Mouse (Mus musculus): Measurements from ENCODE around the gene Dlx2. TPM values are rescaled to one million over a fixed set of nuclear protein-coding genes. Genes with fewer than 3 reads are reported as not detected.

Dlx2 gene
- polyA plus RNA-seq, 1 experiment from 2014 or later = 66.7 TPM

- peak overlapping the region; percentile 81; the same call in 1 of the 2 replicates for H3K4me2 ChIP-seq (ENCODE audit: low read depth, low read length, severe bottlenecking)
- no peaks in the 10 kb centered on the region for H3K9me3 ChIP-seq (ENCODE audit: control insufficient read depth, low read length)
- peaks cover 11% of the 10 kb centered on the region; the same call in 1 of the 2 replicates for H3K4me1 ChIP-seq (replicated peaks; ENCODE audit: control insufficient read depth, insufficient read depth, low read length)
- peaks cover 91% of the 10 kb centered on the region for H3K27me3 ChIP-seq (ENCODE audit: control insufficient read depth, insufficient read depth, low read length)
- ATAC-seq (replicated peaks; ENCODE audit: low FRiP score) (no peak), DNase-seq (ENCODE audit: low spot score) (peak; percentile 68)
- H3K36me3 ChIP-seq (ENCODE audit: control insufficient read depth, insufficient read depth, low read length) = no peaks in the 10 kb centered on the region
- peak overlapping the region; percentile 27 for H3K4me3 ChIP-seq (ENCODE audit: low read depth, low read length)
- H3K27ac ChIP-seq (ENCODE audit: low read depth, low read length) = peak overlapping the region; percentile 42; the same call in 1 of the 2 replicates
- WGBS = 1% methylated on average over 24 of the region's 24 CpGs
- H3K9ac ChIP-seq (ENCODE audit: low read length) = peak overlapping the region; percentile 1; the same call in 1 of the 2 replicates
Observed at GRCm38 (mm10) chr2:71527323-71528013, 19.1 kb downstream of the Dlx2 start.

GRCm38 (mm10) chr2:71526595-71527322, 19.8 kb downstream of the Dlx2 start:
- Histone ChIP-seq H3K36me3 (ENCODE audit: control insufficient read depth, insufficient read depth, low read length) (no peaks in the 10 kb centered on the region), H3K9me3 (ENCODE audit: control insufficient read depth, low read length) (no peaks in the 10 kb centered on the region), H3K9ac (ENCODE audit: low read length) (peak overlapping the region; percentile 1; the same call in 1 of the 2 replicates), H3K4me1 (replicated peaks; ENCODE audit: control insufficient read depth, insufficient read depth, low read length) (peaks cover 11% of the 10 kb centered on the region; the same call in 1 of the 2 replicates), H3K27ac (ENCODE audit: low read depth, low read length) (peak overlapping the region; percentile 42; the same call in 1 of the 2 replicates), H3K27me3 (ENCODE audit: control insufficient read depth, insufficient read depth, low read length) (peaks cover 85% of the 10 kb centered on the region), H3K4me2 (ENCODE audit: low read depth, low read length, severe bottlenecking) (peak overlapping the region; percentile 81), H3K4me3 (ENCODE audit: low read depth, low read length) (peak overlapping the region; percentile 27)
- DNase-seq (ENCODE audit: low spot score) (no peak), ATAC-seq (replicated peaks; ENCODE audit: low FRiP score) (no peak)
- WGBS = 2% methylated on average over 10 of the region's 10 CpGs

GRCm38 (mm10) chr2:71524763-71525162, 21.8 kb downstream of the Dlx2 start:
- DNase-seq (ENCODE audit: low spot score) = no peak
- Histone ChIP-seq H3K27me3 (ENCODE audit: control insufficient read depth, insufficient read depth, low read length) (peaks cover 78% of the 10 kb centered on the region), H3K4me2 (ENCODE audit: low read depth, low read length, severe bottlenecking) (peak overlapping the region; percentile 31; the same call in 1 of the 2 replicates), H3K9me3 (ENCODE audit: control insufficient read depth, low read length) (no peaks in the 10 kb centered on the region), H3K36me3 (ENCODE audit: control insufficient read depth, insufficient read depth, low read length) (no peaks in the 10 kb centered on the region), H3K4me3 (ENCODE audit: low read depth, low read length) (peak overlapping the region; percentile 9; the same call in 1 of the 2 replicates), H3K4me1 (replicated peaks; ENCODE audit: control insufficient read depth, insufficient read depth, low read length) (peaks cover 8% of the 10 kb centered on the region; the same call in 1 of the 2 replicates), H3K9ac (ENCODE audit: low read length) (no peak overlapping the region), H3K27ac (ENCODE audit: low read depth, low read length) (no peak overlapping the region)
- no peak for ATAC-seq (replicated peaks; ENCODE audit: low FRiP score)
- 14% methylated on average over 13 of the region's 13 CpGs for WGBS

- DNase-seq (ENCODE audit: low spot score) = no peak
- H3K27me3 ChIP-seq (ENCODE audit: control insufficient read depth, insufficient read depth, low read length) = peaks cover 73% of the 10 kb centered on the region
- H3K9me3 ChIP-seq (ENCODE audit: control insufficient read depth, low read length) = no peaks in the 10 kb centered on the region
- 46% methylated on average over 4 of the region's 4 CpGs for WGBS
- H3K27ac ChIP-seq (ENCODE audit: low read depth, low read length) = no peak overlapping the region
- no peaks in the 10 kb centered on the region for H3K36me3 ChIP-seq (ENCODE audit: control insufficient read depth, insufficient read depth, low read length)
- H3K4me1 ChIP-seq (replicated peaks; ENCODE audit: control insufficient read depth, insufficient read depth, low read length) = peaks cover 7% of the 10 kb centered on the region; the same call in 1 of the 2 replicates
- H3K9ac ChIP-seq (ENCODE audit: low read length) = no peak overlapping the region
- H3K4me3 ChIP-seq (ENCODE audit: low read depth, low read length) = no peak overlapping the region
- no peak overlapping the region for H3K4me2 ChIP-seq (ENCODE audit: low read depth, low read length, severe bottlenecking)
- ATAC-seq (replicated peaks; ENCODE audit: low FRiP score) = no peak
Observed at GRCm38 (mm10) chr2:71523431-71523830, 23.1 kb downstream of the Dlx2 start.

GRCm38 (mm10) chr2:71522871-71523270, 23.7 kb downstream of the Dlx2 start:
- Histone ChIP-seq H3K27ac (ENCODE audit: low read depth, low read length) (no peak overlapping the region), H3K9ac (ENCODE audit: low read length) (no peak overlapping the region), H3K4me3 (ENCODE audit: low read depth, low read length) (no peak overlapping the region), H3K4me2 (ENCODE audit: low read depth, low read length, severe bottlenecking) (no peak overlapping the region), H3K4me1 (replicated peaks; ENCODE audit: control insufficient read depth, insufficient read depth, low read length) (peaks cover 10% of the 10 kb centered on the region), H3K36me3 (ENCODE audit: control insufficient read depth, insufficient read depth, low read length) (no peaks in the 10 kb centered on the region), H3K9me3 (ENCODE audit: control insufficient read depth, low read length) (no peaks in the 10 kb centered on the region), H3K27me3 (ENCODE audit: control insufficient read depth, insufficient read depth, low read length) (peaks cover 68% of the 10 kb centered on the region)
- ATAC-seq (replicated peaks; ENCODE audit: low FRiP score) (no peak), DNase-seq (ENCODE audit: low spot score) (no peak)
- 64% methylated on average over 4 of the region's 4 CpGs for WGBS

- no peak for DNase-seq (ENCODE audit: low spot score)
- peaks cover 21% of the 10 kb centered on the region for H3K27me3 ChIP-seq (ENCODE audit: control insufficient read depth, insufficient read depth, low read length)
Observed at GRCm38 (mm10) chr2:71517466-71518099, 29.0 kb downstream of the Dlx2 start.

GRCm38 (mm10) chr2:71516995-71517394, 29.6 kb downstream of the Dlx2 start:
- H3K27me3 ChIP-seq (ENCODE audit: control insufficient read depth, insufficient read depth, low read length) = peaks cover 20% of the 10 kb centered on the region
- no peak overlapping the region for H3K9ac ChIP-seq (ENCODE audit: low read length)
- no peak for DNase-seq (ENCODE audit: low spot score)
- 18% methylated on average over 4 of the region's 4 CpGs for WGBS
- H3K4me3 ChIP-seq (ENCODE audit: low read depth, low read length) = no peak overlapping the region
- no peaks in the 10 kb centered on the region for H3K36me3 ChIP-seq (ENCODE audit: control insufficient read depth, insufficient read depth, low read length)
- H3K4me1 ChIP-seq (replicated peaks; ENCODE audit: control insufficient read depth, insufficient read depth, low read length) = peaks cover 16% of the 10 kb centered on the region
- 0 out of 2 replicates have a peak overlapping the region, but pooled peaks have one; percentile 24 for H3K4me2 ChIP-seq (ENCODE audit: low read depth, low read length, severe bottlenecking)
- peak overlapping the region; percentile 48; the same call in 1 of the 2 replicates for H3K27ac ChIP-seq (ENCODE audit: low read depth, low read length)
- no peaks in the 10 kb centered on the region for H3K9me3 ChIP-seq (ENCODE audit: control insufficient read depth, low read length)
- ATAC-seq (replicated peaks; ENCODE audit: low FRiP score) = peak; percentile 72

More at GRCm38 (mm10) chr2:71517466-71518099, 29.0 kb downstream of the Dlx2 start:
- H3K27ac ChIP-seq (ENCODE audit: low read depth, low read length) = peak overlapping the region; percentile 48
- peak; percentile 82 for ATAC-seq (replicated peaks; ENCODE audit: low FRiP score)
- no peaks in the 10 kb centered on the region for H3K36me3 ChIP-seq (ENCODE audit: control insufficient read depth, insufficient read depth, low read length)
- 16% methylated on average over 8 of the region's 8 CpGs for WGBS
- H3K9ac ChIP-seq (ENCODE audit: low read length) = 0 out of 2 replicates have a peak overlapping the region, but pooled peaks have one; percentile 24
- H3K4me3 ChIP-seq (ENCODE audit: low read depth, low read length) = no peak overlapping the region
- H3K4me1 ChIP-seq (replicated peaks; ENCODE audit: control insufficient read depth, insufficient read depth, low read length) = peaks cover 16% of the 10 kb centered on the region
- no peaks in the 10 kb centered on the region for H3K9me3 ChIP-seq (ENCODE audit: control insufficient read depth, low read length)
- 0 out of 2 replicates have a peak overlapping the region, but pooled peaks have one; percentile 3 for H3K4me2 ChIP-seq (ENCODE audit: low read depth, low read length, severe bottlenecking)

- Histone ChIP-seq H3K4me2 (ENCODE audit: low read depth, low read length, severe bottlenecking) (no peak overlapping the region), H3K27ac (ENCODE audit: low read depth, low read length) (no peak overlapping the region), H3K9me3 (ENCODE audit: control insufficient read depth, low read length) (no peaks in the 10 kb centered on the region), H3K36me3 (ENCODE audit: control insufficient read depth, insufficient read depth, low read length) (no peaks in the 10 kb centered on the region), H3K27me3 (ENCODE audit: control insufficient read depth, insufficient read depth, low read length) (no peaks in the 10 kb centered on the region), H3K4me3 (ENCODE audit: low read depth, low read length) (no peak overlapping the region), H3K9ac (ENCODE audit: low read length) (no peak overlapping the region), H3K4me1 (replicated peaks; ENCODE audit: control insufficient read depth, insufficient read depth, low read length) (peaks cover 9% of the 10 kb centered on the region; the same call in 1 of the 2 replicates)
- WGBS = 75% methylated on average over 9 of the region's 9 CpGs
- 0 out of 2 replicates have a peak, but pooled peaks have one; percentile 27 for ATAC-seq (replicated peaks; ENCODE audit: low FRiP score)
- no peak for DNase-seq (ENCODE audit: low spot score)
Observed at GRCm38 (mm10) chr2:71512326-71512725, 34.2 kb downstream of the Dlx2 start.
